In the genomic region with DNA sequence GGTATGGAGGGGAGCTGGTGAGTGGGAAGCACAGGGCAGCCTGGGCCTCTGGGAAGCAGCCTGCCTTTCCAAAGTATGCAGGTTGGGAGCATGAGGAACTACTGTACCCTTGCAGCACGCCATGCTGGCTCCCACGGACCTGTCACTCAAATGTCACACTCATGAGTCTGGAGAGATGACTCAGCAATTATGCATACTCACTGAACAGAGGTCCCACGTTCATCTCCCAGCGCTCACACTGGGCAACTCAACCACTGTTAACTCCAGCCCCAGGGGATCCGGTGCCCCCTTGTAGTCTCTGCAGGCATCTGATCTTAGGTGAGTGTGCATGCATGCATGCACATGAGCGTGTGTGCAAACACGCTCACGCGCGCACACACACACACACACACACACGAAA, we compare ENCODE assay signal across 15 mouse cellular contexts. TPM values are rescaled to one million over a fixed set of nuclear protein-coding genes. Genes with fewer than 3 reads are reported as not detected.
A peak's percentile ranks its signal among the peaks of the same experiment; 100 is the strongest.
DNase-seq lines count a peak whose midpoint lies in the region; ATAC-seq and TF ChIP-seq lines count a peak whose summit lies in the region.
"Had no signal": no experiment of that assay in that cellular context is flagged by ENCODE, and none has a peak within 500 bp of the region (broad histone marks: within the 10 kb centered on the region; RNA-seq: fewer than 3 reads in every experiment).

No protein-coding gene starts in this region.

- in situ Hi-C loops in CH12.LX (cut with MboI; ENCODE audit: low pct_ligation_motif_present, low pct_unique_long_range_greater_than_20kb, low sequenced_read_pairs) = no loop called here

- intact Hi-C loops in heart, postnatal 36 days (cut with DNase I) = no loop called here

- H3K9ac ChIP-seq in heart, embryonic 15.5 days = no peak overlapping the region
- no peak overlapping the region for H3K9ac ChIP-seq in CH12.LX (ENCODE audit: insufficient read depth, low read depth)
- H3K9ac ChIP-seq: embryonic facial prominence, embryonic 15.5 days had no signal

- WGBS in heart, embryonic 15.5 days = 77% methylated on average over 11 of the region's 11 CpGs

- TF ChIP-seq EP300 in CH12.LX (IDR thresholded peaks at IDR 0.05; ENCODE audit: low read length) = no peak

- no peak for TF ChIP-seq POLR2A in CH12.LX (IDR thresholded peaks at IDR 0.05; ENCODE audit: low read depth, low read length)

- no peaks in the 10 kb centered on the region for H3K9me3 ChIP-seq in heart, embryonic 15.5 days (replicated peaks)
- no peaks in the 10 kb centered on the region for H3K9me3 ChIP-seq in CH12.LX (replicated peaks; ENCODE audit: low read length)
- H3K9me3 ChIP-seq: embryonic facial prominence, embryonic 15.5 days had no signal

- no peak overlapping the region for H3K4me2 ChIP-seq in heart, embryonic 15.5 days
- no peak overlapping the region for H3K4me2 ChIP-seq in CH12.LX (ENCODE audit: insufficient read depth, low read depth, poor library complexity, severe bottlenecking)
- H3K4me2 ChIP-seq: embryonic facial prominence, embryonic 15.5 days had no signal

- no peak for TF ChIP-seq RAD21 in CH12.LX (IDR thresholded peaks at IDR 0.05; ENCODE audit: low read depth, low read length)

- H3K27me3 ChIP-seq in heart, embryonic 15.5 days = no peaks in the 10 kb centered on the region
- no peaks in the 10 kb centered on the region for H3K27me3 ChIP-seq in CH12.LX (replicated peaks)
- H3K27me3 ChIP-seq: embryonic facial prominence, embryonic 15.5 days had no signal

- DNase-seq in heart, postnatal 36 days = no peak
- DNase-seq in CH12.LX (ENCODE audit: extremely low read depth) = no peak
- DNase-seq in gastrocnemius, postnatal 25 days = no peak
- no peak for DNase-seq in cerebellum, postnatal 14 days
- DNase-seq: cerebellum, postnatal 25 days; gastrocnemius, postnatal 36 days; right cerebral cortex, postnatal 25 days; thymus, postnatal 4 days had no signal

- H3K4me1 ChIP-seq in heart, embryonic 15.5 days (replicated peaks) = peaks cover 56% of the 10 kb centered on the region
- H3K4me1 ChIP-seq in CH12.LX (ENCODE audit: control insufficient read depth in 1 of 2, insufficient read depth in 2 of 2) = peaks cover 6 to 23% of the 10 kb centered on the region in 2 experiments; a peak in 3 of 4 replicates

- no peak for TF ChIP-seq CTCF in CH12.LX (conservative IDR thresholded peaks at IDR 0.05 in 1 of 2, IDR thresholded peaks at IDR 0.05 in 1 of 2; ENCODE audit: low read depth in 2 of 2, low read length in 2 of 2)

- H3K36me3 ChIP-seq in heart, embryonic 15.5 days = no peaks in the 10 kb centered on the region
- peaks cover 0 to 2% of the 10 kb centered on the region in 2 experiments for H3K36me3 ChIP-seq in CH12.LX (replicated peaks in 1 of 2; ENCODE audit: control insufficient read depth in 1 of 2, insufficient read depth in 1 of 2, low read length in 1 of 2)
- H3K36me3 ChIP-seq: embryonic facial prominence, embryonic 15.5 days had no signal

- dilution Hi-C loops in CH12.LX (cut with MboI; ENCODE audit: extremely low pct_ligation_motif_present, extremely low pct_unique_long_range_greater_than_20kb, low sequenced_read_pairs) = no loop called here

- peak overlapping the region; percentile 77 for H3K27ac ChIP-seq in heart, embryonic 15.5 days
- H3K27ac ChIP-seq in CH12.LX (ENCODE audit: insufficient read depth, low read depth) = no peak overlapping the region
- H3K27ac ChIP-seq: embryonic facial prominence, embryonic 15.5 days had no signal

- no peaks in the 10 kb centered on the region for H3K79me2 ChIP-seq in CH12.LX (replicated peaks; ENCODE audit: control insufficient read depth, extremely low read depth, insufficient read depth, poor library complexity, severe bottlenecking)

- H3K4me3 ChIP-seq in heart, embryonic 15.5 days = no peak overlapping the region
- H3K4me3 ChIP-seq in CH12.LX (replicated peaks in 1 of 3; ENCODE audit: low read depth in 2 of 3, low read length in 2 of 3, poor library complexity in 1 of 3) = no peak overlapping the region
- H3K4me3 ChIP-seq: embryonic facial prominence, embryonic 15.5 days had no signal

- no peak for ATAC-seq in heart, embryonic 15.5 days (replicated peaks; ENCODE audit: insufficient number of reproducible peaks, insufficient read depth, low FRiP score, low read depth)
- ATAC-seq in common myeloid progenitor, adult 5-6 weeks (replicated peaks; ENCODE audit: low read depth, poor library complexity, severe bottlenecking) = peak; percentile 76
- peak; percentile 27; the same call in 1 of the 2 replicates for ATAC-seq in megakaryocyte, adult 5-6 weeks (ENCODE audit: poor library complexity, severe bottlenecking)
- ATAC-seq: forebrain, embryonic 14.5 days; lung, postnatal 0 days had no signal

TF ChIP-seq in CH12.LX, 34 proteins besides CTCF, POLR2A, EP300 and RAD21:
- TF ChIP-seq MYC (IDR thresholded peaks at IDR 0.05; ENCODE audit: low read depth, low read length) = no peak
- no peak for TF ChIP-seq E2F4 (IDR thresholded peaks at IDR 0.05; ENCODE audit: insufficient replicate concordance, low read depth, low read length)
- no peak for TF ChIP-seq ZNF384 (IDR thresholded peaks at IDR 0.05; ENCODE audit: low read depth, low read length)
- 0 out of 2 replicates have a peak, but pooled peaks have one; percentile 15 for TF ChIP-seq MAFK (IDR thresholded peaks at IDR 0.05; ENCODE audit: insufficient replicate concordance, low read length)
- TF ChIP-seq MEF2A (IDR thresholded peaks at IDR 0.05; ENCODE audit: borderline replicate concordance, low read depth, low read length) = no peak

RNA-seq across cellular contexts. Expression of a gene that starts 29.5 kb away (rescaled TPM):
- polyA plus RNA-seq in heart, embryonic 15.5 days (2015; fragmentation: Nextera tagmentation; extraction: Ambion mirVana) = 36.7 and 40.7 TPM in 2 replicates
- total RNA-seq in heart, postnatal 36 days (2021) = 1 to 10 TPM; 5.1 to 5.2 TPM
- total RNA-seq in CH12.LX (2012; rRNA removed) (1.1 and 1.4 TPM in 2 replicates), CH12.LX (2014; rRNA removed) (6.6 and 8.0 TPM in 2 replicates)
- 8.0 and 8.5 TPM in 2 replicates for polyA plus RNA-seq in CH12.LX (2012; ENCODE audit: insufficient read length, low read depth)
- 0.39 and 0.41 TPM in 2 replicates for total RNA-seq in common myeloid progenitor, adult 5-6 weeks (2017)
- total RNA-seq in megakaryocyte, adult 5-6 weeks (2015) = 16.8 and 18.7 TPM in 2 replicates
- total RNA-seq in megakaryocyte, adult 5-6 weeks (2017) = 13.5 and 18.7 TPM in 2 replicates
- 1 to 10 TPM in 1 of 2 experiments, under 1 TPM in 1; 0.61 to 1.2 TPM for total RNA-seq in gastrocnemius, postnatal 25 days (2021)

RNA-seq across cellular contexts. Expression of a gene that starts 39.7 kb away (rescaled TPM):
- 2.7 and 2.8 TPM in 2 replicates for polyA plus RNA-seq in heart, embryonic 15.5 days (2015; fragmentation: Nextera tagmentation; extraction: Ambion mirVana)
- total RNA-seq in heart, postnatal 36 days (2021) = not detected
- total RNA-seq in CH12.LX (2012; rRNA removed) (3.8 and 4.8 TPM in 2 replicates), CH12.LX (2014; rRNA removed) (5.3 and 5.5 TPM in 2 replicates)
- polyA plus RNA-seq in CH12.LX (2012; ENCODE audit: insufficient read length, low read depth) = 8.6 and 10.1 TPM in 2 replicates
- not detected in 2 replicates for total RNA-seq in common myeloid progenitor, adult 5-6 weeks (2017)
- total RNA-seq in megakaryocyte, adult 5-6 weeks (2015) = 0.41 TPM in 1 of 2 replicates, not detected in the other
- total RNA-seq in megakaryocyte, adult 5-6 weeks (2017) = 0.41 TPM in 1 of 2 replicates, not detected in the other
- under 1 TPM in 1 of 2 experiments, not detected in 1; 0.83 TPM for total RNA-seq in gastrocnemius, postnatal 25 days (2021)
- total RNA-seq: neutrophil, adult 5-6 weeks had no signal
